Mouse (Mus musculus): ENCODE measurements at regions not wholly inside any gene's neighbourhood (a gene's known extent, or its start where the extent isn't known, plus 50 kb on each side); places are given as distances from the start of the nearest gene placed in this dataset.

DNA sequence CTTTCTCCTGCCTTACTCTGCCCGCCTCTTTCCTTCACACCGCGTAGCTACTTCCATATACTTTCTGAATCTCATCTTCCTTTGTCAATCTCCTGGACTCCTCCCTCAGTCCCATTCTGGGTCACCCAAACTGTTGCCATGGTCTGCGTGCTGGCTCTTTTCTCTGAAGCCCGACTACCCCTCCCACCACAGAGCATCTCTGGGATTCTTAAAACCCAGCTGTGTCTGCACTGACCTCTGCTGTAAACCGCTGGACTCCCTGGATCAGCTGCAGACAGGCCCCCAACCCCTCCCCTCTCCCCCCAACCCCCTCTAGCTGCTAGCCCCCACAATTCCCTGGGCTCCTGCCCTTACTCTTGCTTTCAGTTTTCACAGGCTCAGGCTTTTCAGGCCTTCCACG lies 136.4 kb downstream of the Fam43a start:
- DNase-seq (ENCODE audit: low read depth): no peak

DNA sequence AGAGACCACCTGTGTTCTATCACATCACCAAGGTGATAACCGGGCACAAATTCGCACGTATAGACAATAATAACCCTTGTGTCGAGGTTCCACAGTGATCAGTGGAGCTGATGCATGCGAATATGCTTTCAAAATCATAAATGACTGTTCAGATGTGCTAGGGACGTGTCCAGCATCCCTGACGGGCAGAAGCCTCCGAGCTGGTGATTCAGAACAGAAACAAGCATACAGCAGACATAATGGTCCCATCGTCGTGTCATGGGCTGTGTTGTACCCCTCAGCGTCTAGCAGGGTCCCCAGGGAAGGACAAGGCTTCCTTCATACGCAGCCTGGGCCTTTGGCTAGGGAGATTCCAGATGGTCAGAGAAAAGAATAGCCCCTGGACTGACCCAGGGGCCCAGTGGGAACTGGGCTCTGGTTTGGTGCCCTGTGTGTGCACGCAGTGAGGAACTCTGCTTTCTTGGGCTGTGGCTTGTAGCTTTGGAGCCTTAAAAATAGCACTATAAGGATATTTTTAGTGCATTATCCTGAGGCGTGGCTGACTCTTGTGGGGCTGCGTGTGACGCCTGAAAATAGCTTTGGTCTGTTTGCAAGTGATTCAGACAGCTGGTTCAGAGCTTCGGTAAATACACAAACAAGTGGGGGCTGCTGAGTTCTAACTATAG lies 137.3 kb downstream of the Fam43a start:
- DNase-seq (ENCODE audit: low read depth): no peak

DNA sequence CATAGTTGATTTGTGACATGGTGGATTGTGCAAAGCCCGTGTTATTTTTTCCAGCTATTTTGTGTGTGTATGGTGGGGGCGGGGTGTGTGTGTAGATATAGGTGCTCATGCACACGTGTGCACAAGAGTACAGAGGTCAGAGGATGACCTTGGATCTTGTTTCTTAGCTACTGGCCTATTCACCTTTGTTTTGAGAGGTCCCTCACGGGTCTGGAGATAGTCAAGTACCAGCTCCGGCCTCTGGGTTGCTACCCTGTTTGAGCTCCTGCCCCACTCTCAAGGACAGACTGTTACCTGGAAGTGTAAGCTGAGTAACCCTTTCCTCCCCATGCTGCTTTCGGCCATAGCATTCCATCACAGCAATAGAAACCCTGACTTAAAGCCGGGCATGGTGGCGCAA lies 138.0 kb downstream of the Fam43a start:
- no peak for DNase-seq (ENCODE audit: low read depth)

DNA sequence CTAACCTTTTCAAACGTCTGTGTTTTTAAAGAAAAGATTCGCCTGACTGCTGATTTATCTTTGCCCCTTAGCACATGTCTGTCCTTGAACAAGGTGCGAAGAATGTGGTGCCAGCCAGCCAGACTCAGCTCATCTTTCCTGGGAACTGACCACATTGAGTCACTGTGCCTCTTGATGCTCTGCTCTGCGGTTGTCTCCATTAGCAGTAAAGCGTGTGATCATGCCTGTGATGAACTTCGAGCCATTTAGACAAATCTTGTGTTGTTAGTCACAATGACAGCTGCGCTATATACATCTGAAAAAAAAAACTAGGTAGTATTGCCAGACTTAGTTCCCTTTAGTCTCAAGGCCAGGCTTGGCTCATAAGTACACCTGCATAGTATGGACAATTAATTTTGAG lies 140.1 kb downstream of the Fam43a start:
- no peak for DNase-seq (ENCODE audit: low read depth)

DNA sequence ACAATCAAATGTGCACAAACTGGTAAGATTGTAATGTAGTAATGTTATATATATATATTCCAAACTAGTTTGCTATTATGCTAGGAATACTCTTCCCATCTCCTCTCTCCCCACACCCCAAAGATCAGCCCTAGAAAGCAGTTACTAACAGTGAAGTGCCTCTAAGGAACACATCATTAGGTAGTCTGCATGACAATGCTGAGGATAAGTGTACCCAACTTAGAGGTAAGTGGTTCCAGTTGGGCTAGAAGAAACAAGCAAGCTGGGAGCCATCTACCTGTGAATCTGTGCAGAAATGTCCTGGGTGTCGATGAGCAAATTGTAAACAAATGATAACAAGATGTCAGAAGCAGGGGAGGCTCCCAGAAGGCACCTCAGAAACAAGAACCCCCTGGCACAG lies 141.7 kb downstream of the Fam43a start:
- no peak for DNase-seq (ENCODE audit: low read depth)

DNA sequence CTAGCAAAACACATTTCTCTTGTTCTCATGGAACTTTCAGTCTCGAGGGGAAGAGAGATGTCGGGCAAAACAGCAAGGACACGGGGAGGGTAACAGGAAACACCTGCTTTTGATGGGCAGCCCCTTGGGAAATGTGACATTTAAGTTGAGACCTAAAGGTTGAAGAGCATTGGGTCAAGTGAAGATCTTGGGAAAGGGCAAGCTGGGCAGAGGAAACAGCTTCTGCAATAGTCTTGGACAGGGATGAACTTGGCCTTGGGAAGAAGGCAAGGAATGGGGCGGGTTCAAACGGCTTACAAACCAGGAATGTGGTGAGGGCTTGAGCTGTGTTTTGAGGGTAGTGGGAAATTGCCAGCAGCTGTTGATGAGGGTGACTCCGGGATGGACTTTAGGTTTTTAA lies 143.0 kb downstream of the Fam43a start:
- DNase-seq (ENCODE audit: low read depth): no peak

DNA sequence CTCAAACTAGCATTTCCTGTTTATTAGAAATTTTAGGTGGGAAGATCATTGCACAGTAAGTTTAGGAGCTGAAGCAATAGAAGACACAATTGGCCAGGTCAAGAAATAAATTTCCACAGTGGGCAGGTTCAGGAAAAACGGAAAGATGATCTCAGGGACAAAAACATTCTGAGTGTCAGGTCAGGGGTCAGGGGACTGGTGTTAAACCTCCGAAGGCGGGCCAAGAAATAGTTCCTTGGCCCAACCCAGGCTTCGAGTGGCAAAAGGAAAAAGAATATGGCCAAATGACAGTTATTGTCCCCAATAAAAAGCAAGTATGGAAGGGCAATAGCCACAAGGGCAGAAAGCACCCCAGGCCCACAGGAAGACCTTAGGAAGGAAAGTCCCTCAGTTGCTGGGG lies 144.0 kb downstream of the Fam43a start:
- DNase-seq (ENCODE audit: low read depth): no peak

DNA sequence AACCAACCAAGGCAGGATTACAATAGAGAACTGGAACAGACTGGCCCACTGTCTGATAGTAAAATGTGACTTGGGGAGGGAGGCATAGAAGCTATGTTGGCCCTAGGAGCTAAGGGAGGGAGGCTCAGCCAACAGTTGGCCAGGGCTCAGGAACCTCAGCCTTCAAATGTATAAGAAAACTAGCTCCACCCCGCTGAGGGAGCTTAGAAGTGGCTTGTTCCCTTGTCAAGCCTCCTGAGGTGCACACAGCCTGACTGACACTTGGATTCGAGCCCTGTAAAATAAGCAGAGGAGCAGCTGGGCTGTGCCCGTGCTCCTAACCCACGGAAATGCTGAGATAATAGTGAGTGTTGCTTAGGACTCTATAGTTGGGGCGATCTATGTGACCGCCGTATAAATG lies 144.7 kb downstream of the Fam43a start:
- no peak for DNase-seq (ENCODE audit: low read depth)

DNA sequence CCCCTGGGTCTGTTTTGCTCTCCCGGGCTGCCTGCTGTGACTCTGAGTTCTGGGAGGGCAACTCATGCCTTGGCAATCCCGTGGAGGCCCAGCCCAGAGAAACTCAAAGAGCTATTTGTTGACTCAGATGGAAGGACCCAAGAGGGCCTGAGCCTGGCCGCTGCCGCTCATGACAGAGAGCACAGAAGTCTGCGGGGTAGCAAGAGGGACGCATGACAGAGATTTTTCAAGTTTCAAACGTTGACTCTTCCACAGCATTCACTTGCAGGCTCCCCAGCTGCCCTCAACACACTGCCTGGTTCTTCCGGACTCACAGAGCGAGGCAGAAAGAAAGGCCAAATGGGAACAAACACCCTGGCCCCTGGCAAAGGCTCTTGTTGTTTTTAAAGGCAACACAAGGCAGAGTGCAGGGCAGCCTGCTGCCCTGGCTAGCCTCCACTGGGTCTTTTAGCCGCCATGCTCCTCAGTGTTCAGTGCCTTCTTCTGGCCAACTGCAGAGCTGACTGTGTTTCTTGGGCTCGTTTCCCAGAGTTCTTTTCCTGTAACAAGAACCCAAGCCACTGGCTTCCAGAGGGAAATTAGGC lies 146.2 kb downstream of the Fam43a start:
- no peak for DNase-seq (ENCODE audit: low read depth)

DNA sequence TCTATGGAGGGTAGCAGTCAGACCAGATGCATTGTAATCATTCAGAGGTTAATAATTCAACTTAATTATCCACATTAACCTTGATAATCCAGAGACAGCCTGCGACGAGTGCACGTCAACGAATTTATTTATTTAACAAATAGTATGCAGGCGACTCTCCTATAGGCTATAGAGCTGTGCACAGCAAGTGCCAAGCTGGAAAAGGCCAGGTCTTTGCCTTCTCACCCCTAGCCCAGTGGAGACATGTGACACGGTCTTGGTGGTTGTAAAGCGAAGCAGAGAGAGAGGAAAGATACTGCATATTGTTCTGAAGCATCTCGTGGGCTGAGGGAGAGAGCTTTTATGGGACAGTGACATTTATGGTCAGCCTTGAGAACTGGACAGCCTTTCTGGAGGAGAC lies 146.7 kb downstream of the Fam43a start:
- no peak for DNase-seq (ENCODE audit: low read depth)

DNA sequence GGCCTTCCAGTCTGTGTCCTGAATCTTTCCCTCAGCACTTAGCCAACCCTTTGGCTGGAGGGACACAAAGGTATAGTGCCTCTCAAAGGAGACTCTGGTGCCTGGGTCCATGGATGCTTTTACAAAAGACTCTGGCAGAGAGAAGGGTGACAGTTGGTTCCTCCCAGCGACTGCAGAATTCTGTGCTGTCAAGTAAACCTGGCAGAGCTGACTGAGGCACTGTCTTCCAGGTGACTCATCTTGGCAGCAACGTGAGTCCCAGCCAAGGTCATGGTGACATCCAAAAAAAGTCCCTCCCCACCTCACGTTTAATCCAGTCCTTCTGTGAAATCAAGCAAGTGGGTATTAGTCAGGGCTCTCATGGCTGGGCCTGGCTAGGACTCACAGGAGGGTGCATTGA lies 150.3 kb downstream of the Fam43a start:
- DNase-seq (ENCODE audit: low read depth): no peak

DNA sequence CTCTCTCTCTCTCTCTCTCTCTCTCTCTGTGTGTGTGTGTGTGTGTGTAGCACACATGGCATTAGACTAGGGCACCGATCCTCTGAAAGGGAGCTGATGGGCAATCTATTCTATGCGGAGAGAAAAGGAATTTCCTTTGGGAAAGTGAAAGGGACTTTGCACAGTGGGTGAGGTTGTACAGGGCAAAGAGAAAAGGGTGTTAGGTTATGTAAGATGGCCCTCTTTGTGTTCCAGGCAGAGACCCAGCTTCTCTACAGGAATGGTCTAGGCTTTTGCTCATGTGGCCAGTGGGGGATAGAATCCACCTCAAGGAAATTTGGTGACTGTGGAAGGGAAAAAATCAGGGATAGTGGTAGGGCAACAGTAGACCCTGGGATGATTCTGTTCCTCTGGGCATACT lies 156.2 kb downstream of the Fam43a start:
- DNase-seq (ENCODE audit: low read depth): no peak

DNA sequence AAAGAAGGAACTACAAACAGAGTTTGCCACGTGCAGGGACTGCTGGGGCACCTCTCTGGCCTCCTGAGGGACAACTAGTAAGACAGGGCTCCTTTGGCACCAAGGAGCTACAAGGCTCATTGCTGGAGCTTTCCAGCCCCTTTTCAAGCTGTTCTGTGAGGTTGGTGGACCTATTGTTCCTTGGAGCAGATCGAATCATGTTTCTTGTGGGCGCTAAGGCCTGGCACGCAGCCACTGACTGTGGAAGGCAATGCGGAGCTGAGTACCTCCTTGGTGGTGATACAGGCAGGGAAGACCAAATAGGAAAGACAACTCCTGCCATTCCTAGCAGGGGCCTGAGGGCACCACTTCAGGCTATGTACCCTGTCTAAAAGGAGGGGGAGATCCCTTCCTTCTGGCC lies 157.2 kb downstream of the Fam43a start:
- DNase-seq (ENCODE audit: low read depth): no peak

DNA sequence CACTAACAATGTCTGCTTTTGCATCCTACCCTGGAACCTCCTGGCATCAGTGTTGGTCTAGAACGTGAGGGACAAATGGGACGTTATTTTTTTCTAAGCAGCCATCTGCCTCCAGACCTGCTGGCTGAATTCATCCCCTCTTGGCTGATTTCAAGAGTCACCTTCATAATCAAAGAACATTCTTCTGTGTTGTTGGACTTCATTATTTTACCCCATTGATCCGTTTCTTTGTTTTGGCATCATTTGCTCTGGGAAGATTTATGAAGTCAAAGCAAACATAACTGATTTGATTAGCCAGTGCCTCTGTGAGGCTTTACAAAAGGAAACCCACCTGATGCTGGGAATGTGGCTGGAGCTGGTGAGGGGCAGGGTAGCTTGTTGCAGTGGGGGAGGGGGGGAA lies 158.0 kb downstream of the Fam43a start:
- no peak for DNase-seq (ENCODE audit: low read depth)

DNA sequence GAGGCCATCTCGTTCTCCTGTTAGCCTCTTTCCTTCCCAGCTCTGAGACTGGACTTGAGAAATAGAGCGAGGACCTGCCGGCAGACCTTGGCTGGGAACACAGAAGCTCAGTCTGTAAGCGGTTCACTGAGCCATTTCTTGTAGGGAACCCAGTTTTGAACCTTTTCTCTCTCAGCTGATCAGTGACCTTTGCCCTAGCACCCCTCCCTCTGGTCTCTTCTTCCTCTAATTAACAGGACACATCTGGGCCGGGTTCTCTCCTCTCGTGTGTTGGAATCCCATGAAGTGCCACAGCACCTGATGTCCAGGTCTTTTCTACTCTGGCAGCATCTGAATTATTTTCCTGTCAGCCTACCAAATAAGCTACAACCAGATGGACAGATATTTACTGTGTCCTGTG lies 158.5 kb downstream of the Fam43a start:
- no peak for DNase-seq (ENCODE audit: low read depth)

DNA sequence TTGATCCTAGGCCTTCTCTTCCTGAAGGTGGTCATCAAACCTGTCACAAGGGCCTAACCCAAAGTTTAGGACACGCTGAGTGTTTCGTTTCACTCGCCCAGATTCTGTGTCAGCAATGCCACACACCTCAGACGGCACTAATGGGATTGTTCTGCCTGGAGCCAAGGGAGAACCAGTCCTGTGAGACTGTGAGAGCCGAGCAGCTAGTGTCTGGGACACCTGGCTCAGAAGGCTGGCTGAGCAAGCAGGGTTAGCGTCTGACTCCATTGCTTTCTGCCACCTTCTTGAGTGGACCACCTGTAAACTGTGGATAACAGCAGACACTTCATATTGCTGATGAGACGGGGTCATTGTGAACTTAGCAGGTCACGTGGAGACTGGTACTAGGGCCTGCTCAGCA lies 160.0 kb downstream of the Fam43a start:
- no peak for DNase-seq (ENCODE audit: low read depth)

DNA sequence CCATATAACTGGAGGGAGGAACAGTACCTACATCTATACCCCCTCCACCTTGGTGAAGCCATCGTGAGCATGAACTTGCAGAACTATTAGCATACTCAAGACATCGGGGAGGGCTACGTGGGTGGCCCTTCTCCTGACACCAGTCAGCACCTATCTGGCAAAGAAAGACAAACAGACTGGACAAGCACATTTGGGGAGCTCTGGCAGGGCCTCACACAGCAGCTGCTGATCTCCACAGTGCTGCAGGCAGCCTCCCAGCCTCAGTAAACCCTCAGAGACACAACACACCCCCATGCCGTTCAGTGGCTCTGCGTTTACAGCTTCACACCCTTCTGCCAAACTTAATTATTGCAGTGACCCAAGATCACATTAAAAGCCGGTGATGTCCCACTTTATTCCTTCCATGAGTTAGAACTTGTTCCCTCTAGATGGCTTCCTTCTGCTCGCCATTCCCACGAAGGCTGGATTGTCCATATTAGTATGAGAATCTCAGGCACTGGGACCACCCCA lies 161.7 kb downstream of the Fam43a start:
- DNase-seq (ENCODE audit: low read depth): no peak

DNA sequence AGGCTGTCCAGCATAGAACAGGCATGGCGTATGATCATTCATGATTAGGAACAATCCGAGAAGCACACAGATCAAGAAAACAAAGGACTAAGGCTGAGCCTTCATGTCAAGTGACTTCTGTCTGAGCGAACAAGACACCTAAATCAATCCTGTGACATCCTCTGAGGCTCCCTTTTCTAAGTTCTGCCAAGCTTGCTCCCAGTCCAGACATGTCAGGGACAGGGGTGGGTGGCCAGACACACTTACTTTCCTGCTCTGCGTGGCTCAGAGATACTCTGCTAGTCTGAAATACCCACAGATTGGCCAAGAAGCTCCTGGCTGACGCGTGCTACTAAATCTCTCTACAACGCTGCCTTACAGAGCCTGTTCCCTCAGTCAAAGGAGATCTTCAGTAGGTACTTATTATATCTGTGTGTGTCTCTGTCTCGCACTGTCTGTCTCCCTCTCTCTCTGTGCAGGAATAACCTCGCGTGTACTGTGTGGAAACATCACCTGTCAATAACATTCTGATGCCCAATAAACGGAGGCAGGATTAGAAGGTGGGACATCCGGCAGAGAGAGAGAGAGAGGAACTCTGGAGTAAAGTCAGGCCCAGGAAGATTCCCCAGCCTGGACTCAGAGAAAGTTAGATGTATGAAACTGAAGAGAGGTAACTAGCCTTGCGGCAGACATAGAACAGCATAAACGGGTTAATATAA lies 163.5 kb downstream of the Fam43a start:
- no peak for DNase-seq (ENCODE audit: low read depth)

DNA sequence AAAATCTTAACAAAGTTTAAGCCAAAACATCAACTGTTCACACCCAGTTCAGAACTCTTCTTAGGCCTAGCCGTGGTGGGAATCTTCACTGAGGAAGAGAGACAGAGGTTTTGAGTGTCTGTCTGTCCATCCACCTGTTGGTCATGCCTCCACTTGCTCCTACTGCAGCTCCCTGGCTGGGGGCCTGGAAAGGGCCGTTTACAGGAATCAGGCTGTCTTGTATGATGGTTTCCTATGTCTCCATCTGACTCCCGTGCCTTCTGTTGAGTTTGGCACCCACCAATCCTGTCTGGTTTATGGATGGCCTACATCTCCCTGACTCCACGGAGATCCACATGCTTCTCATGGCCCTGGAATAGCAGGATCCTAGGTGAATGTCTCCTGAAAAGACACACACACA lies 166.1 kb downstream of the Fam43a start:
- DNase-seq (ENCODE audit: low read depth): no peak

DNA sequence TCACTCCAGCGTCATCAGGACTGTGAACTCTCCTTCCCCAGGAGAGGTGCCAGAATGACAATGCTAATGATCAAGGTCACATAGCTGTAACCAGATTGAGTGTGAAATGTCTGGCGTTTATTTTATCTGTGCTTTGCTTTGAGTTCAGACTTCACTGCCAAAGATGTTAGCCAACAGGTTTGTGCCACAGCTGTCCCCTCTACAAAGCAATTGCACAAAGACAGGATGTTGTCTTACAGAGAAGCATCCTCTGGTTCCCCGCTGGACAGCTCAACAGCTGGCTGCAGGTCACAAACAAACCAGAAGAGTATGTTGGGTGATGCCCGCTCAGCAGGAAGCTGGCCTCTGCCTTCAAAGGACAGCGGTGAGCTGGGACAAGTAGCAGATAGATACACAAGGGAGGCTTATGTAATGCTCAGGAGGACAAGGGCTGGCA lies 169.5 kb downstream of the Fam43a start:
- DNase-seq (ENCODE audit: low read depth): no peak

DNA sequence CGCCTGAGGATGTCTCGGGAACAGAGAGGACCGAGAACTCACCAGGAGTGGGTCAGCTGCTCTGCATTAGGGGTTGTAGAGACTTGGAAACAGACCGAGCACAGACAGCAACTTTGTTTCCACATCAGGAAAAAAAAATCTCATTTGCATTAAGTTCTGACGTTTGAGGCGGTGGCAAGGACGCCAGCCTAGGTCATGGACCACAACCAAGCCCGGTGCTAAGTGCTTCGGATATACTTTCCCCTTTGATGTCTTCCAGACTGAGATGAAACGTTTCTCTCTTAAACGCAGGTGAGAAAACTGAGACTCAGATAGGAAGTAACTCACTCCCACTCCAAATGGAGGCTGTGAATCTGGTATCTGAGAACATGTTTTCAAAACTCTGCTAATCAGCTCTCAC lies 169.9 kb downstream of the Fam43a start:
- no peak for DNase-seq (ENCODE audit: low read depth)

DNA sequence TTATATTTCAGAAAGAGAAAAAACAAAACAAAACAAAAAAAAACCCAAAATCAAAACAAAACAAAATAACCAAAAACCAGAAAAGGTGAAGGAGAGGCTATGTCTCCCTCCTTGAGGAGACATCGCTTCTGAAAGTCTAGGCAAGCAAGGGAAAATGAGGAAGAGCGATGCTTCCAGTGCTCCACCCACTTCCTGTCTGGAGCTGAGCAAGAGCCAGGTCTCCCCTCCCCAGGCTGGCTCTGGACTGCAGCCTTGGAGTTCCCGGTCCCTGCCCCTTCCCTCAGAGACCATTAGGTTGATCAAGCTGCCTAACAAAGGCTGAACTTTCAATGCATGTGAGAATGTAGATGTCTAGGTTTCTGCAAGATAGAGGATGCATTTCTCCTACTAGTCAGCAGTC lies 173.3 kb downstream of the Fam43a start:
- DNase-seq (ENCODE audit: low read depth): no peak

DNA sequence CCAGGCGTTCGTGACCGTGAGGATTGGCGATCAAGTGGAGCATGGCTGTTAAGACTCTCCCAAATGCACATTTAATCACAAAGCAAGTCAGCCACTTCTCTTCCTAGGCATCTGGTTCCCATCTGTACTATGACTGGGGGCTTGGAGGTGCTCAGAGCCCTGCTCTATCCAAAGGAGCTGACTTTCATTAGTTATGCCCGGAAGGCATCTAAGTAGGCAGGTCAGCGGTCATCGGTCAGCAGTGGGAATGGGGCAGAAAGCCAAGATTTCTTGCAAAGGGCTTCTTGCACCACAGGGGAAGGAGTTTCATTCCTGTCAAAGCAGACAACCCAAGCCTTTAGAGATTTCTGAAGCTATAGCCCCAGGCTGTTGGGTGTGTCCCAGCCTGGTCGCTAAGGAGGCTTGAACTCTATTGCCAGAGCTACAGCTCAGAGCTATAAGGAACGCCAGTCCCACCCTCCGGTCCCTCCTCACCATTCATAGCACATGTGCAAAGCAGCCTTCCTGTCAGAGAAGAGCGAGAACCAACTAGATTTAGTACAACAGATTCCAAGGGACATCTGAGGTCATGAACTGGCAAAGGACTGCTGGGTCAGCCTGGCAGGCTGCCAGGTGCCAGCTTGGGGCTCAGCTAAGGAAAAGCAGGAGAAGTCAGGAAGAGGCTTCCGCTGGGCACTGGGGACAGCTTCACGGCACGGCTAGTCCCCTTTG lies 175.6 kb downstream of the Fam43a start:
- no peak for DNase-seq (ENCODE audit: low read depth)
